Mouse (Mus musculus) skeletal muscle tissue, adult 2 months (tissue): ENCODE measurements around the gene Sod1.

Source experiments
- DNase-seq: peaks from one replicate; pipeline ENCODE4 v3.0.0-alpha.2; 2012; ENCODE audit warnings: low read depth, low spot score

Sod1 gene

DNA sequence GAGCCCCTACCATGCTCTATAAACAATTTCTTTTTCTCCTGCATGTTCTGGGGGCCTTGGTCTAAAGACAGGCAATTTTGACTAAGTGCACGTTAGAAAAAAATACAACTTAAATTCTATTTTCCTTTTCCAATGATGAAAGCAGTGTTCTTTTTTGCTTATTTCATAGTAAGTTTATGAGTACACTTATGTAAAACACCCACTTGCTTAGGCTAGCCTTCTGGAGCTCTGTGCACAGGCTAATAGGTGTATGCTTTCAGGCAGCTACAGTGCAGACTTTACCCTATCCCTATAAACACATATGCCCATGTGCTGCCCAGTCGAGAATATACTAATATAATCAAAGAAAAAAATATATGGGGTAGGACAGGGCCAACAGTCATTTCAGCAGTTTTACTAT is 32.0 kb downstream of the Sod1 start:
- no peak for DNase-seq

DNA sequence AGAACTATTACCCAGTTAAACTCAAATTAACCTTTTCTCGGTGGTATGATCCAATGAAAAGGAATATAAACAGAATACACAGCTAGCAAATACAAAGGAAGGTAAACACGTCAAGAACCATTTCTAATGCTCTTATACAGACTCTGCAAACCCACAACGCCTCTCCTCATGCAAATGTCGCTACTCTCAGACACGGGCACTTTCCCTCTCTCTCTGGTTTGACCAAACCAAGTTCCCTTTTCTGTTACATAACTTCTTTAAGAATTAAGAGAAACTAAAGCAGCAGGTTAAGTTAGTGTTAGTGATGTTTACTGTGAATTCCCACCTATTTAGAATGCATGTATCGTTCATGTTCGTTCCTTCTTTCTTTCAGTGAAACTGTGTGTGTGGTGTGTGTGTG is 38.4 kb downstream of the Sod1 start:
- no peak for DNase-seq

DNA sequence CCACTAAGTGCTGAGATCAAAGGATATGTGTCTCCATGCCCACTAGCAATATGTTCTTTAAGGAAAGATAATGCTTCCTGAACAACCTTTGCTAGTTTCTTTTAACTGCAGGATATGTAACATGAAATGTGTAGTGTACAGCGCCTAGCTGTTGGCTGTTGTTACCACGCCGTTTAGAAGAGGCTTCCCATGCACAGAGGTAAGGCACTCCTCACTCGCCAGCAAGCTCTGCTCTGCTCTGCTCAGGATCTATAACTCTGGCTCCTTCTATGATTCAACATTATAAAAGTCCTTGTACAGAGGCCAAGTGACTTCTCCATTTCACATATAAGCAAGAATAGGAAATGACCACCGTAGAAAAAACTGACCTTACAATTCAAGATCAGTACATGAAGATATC is 39.1 kb downstream of the Sod1 start:
- no peak for DNase-seq

DNA sequence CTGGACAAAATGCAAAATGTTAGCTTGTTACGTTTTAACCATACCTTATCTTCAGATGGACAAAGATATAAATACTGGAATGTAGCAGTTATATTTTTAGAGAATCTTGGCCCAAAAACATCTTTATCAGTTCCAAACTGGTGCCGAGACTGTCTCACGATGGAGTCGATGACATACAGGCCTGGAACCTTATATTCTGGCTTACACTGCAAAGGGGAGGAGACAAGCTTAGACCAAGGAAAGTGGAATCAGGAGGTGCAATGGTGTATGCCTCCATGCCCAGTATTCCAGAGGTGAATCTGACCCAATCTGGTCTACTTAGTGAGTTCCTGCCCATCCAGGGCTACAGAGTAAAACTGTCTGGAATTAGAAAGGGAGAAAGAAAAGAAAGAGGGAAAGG is 39.5 kb downstream of the Sod1 start:
- no peak for DNase-seq

GRCm38 (mm10) chr16:90261791-90262190 is 41.2 kb downstream of the Sod1 start:
- no peak for DNase-seq

GRCm38 (mm10) chr16:90264021-90264420 is 43.5 kb downstream of the Sod1 start:
- DNase-seq, result no peak

GRCm38 (mm10) chr16:90265106-90265505 is 44.6 kb downstream of the Sod1 start:
- DNase-seq, result no peak

DNA sequence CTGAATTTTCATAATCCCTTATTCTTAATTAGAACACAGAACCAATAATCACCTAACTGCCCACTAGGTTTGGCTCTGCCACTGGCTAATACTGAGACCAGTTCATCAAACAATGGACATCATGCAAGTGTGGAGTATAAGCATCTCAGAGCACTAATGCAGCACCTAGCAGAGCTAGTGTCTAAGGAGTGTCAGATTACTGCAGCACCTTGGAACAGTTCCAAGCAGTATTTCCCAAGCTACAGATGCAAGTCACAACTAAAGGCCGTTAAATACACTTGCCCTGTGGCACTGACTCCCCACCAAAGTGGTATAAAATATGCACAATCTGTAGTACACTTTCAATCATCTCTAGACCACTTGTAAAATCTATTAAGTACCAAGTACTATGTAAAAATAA is 46.0 kb downstream of the Sod1 start:
- DNase-seq, result peak; percentile 40

GRCm38 (mm10) chr16:90275521-90275920 is 55.0 kb downstream of the Sod1 start:
- DNase-seq, result no peak
